Mouse (Mus musculus) Patski (cell line): ENCODE results near the gene Ciz1. TPM values are rescaled to one million over a fixed set of nuclear protein-coding genes. Genes with fewer than 3 reads are reported as not detected.
A peak's percentile ranks its signal among the peaks of the same experiment; 100 is the strongest.

Source experiments
- ATAC-seq: fragments of 100-300 bp; one replicate; pipeline ENCODE4 v1.8.0; 2021
- CTCF ChIA-PET: fragments of 350-600 bp; sonication (Branson Sonifier 250); formaldehyde crosslinking; loops from one replicate; lab custom pipeline; 2022; ENCODE audit warnings: inconsistent platforms; lab: Charles Lee
- POLR2A ChIA-PET: fragments of 350-600 bp; sonication (Branson Sonifier 250); formaldehyde crosslinking; loops from one replicate; lab custom pipeline; 2022; ENCODE audit warnings: antibody characterized with exemption, inconsistent platforms; lab: Charles Lee
- DNase-seq: peaks from one replicate; pipeline ENCODE4 v3.0.0-alpha.2; 2011; ENCODE audit warnings: low read depth, low spot score
- H3K27me3 ChIP-seq: fragments of 371-371 bp; one replicate; pipeline ENCODE4 v1.5.1; 2021
- CTCF ChIP-seq: fragments of 100-300 bp; IDR thresholded peaks from one replicate; pipeline ENCODE4 v1.5.1; 2021
- in situ Hi-C: fragments of 300-500 bp; cut with MboI; formaldehyde crosslinking; loops from 3 replicates; pipeline ENCODE4 v1.11.1; 2018; ENCODE audit warnings: low pct_unique_long_range_greater_than_20kb, mixed read lengths
- polyA plus RNA-seq: library from polyadenylated mRNA; unstranded; gene quantifications from one replicate; pipeline ENCODE4 v1.2.3, GENCODE M21; 2021

The Ciz1 gene
- polyA plus RNA-seq, 1 experiment from 2014 or later = 69.7 TPM

- ChIA-PET CTCF (no interaction called here), POLR2A (no interaction called here)
- in situ Hi-C loops = no loop called here
- no peak for ATAC-seq
- TF ChIP-seq CTCF = no peak
- DNase-seq = no peak
- H3K27me3 ChIP-seq = no peaks in the 10 kb centered on the region
Measured at GRCm38 (mm10) chr2:32347019-32347418, 5.1 kb upstream of the Ciz1 start.

- POLR2A ChIA-PET = no interaction called here
- in situ Hi-C loops = no loop called here
- CTCF ChIA-PET = no interaction called here
- no peak for TF ChIP-seq CTCF
- DNase-seq = no peak
- no peak for ATAC-seq
- no peaks in the 10 kb centered on the region for H3K27me3 ChIP-seq
Measured at GRCm38 (mm10) chr2:32348311-32348710, 3.8 kb upstream of the Ciz1 start.

- in situ Hi-C loops = loop anchor here (5.0 kb wide), 1 partner anchor 37 kb away; no protein-coding TSS in a partner anchor
- ChIA-PET POLR2A (no interaction called here), CTCF (interaction anchor here (2.0 kb wide), 1 partner anchor 42 kb away, joined by 6 read pairs; no protein-coding TSS in a partner anchor)
- H3K27me3 ChIP-seq = no peaks in the 10 kb centered on the region
- no peak for DNase-seq
- TF ChIP-seq CTCF = no peak
- no peak for ATAC-seq
Measured at GRCm38 (mm10) chr2:32349625-32350255, 2.4 kb upstream of the Ciz1 start.

- POLR2A ChIA-PET = no interaction called here
- TF ChIP-seq CTCF = no peak
- CTCF ChIA-PET = interaction anchor here (1.0 to 2.0 kb wide), 3 partner anchors 12 to 43 kb away, joined by 3 to 6 read pairs (median 3); no protein-coding TSS in a partner anchor
- in situ Hi-C loops = loop anchor here (5.0 kb wide), 1 partner anchor 38 kb away; no protein-coding TSS in a partner anchor
- no peak for DNase-seq
- H3K27me3 ChIP-seq = no peaks in the 10 kb centered on the region
- no peak for ATAC-seq
Measured at GRCm38 (mm10) chr2:32350471-32351051, 1.6 kb upstream of the Ciz1 start.

- in situ Hi-C loops = loop anchor here (5.0 kb wide), 1 partner anchor 39 kb away; no protein-coding TSS in a partner anchor
- ChIA-PET CTCF (interaction anchor here (1.1 to 1.6 kb wide), 3 partner anchors 15 to 44 kb away, joined by 3 to 5 read pairs (median 4); no protein-coding TSS in a partner anchor), POLR2A (no interaction called here)
- DNase-seq = no peak
- ATAC-seq = no peak
- TF ChIP-seq CTCF = no peak
- H3K27me3 ChIP-seq = no peaks in the 10 kb centered on the region
Measured at GRCm38 (mm10) chr2:32351471-32351961, 611 bp upstream of the Ciz1 start.

GRCm38 (mm10) chr2:32353007-32353542 is 948 bp downstream of the Ciz1 start, which contains the start of gene Dnm1:
Dnm1 (minus strand) TSS chr2:32353338.
- in situ Hi-C loops = loop anchor here (5.0 kb wide), 1 partner anchor 41 kb away; no protein-coding TSS in a partner anchor
- CTCF ChIA-PET = interaction anchor here (0.9 to 1.6 kb wide), 3 partner anchors 18 to 45 kb away, joined by 4 to 5 read pairs (median 5); no protein-coding TSS in a partner anchor
- peak; percentile 40 for ATAC-seq
- POLR2A ChIA-PET = interaction anchor here (0.7 kb wide), 1 partner anchor 335 kb away, joined by 3 read pairs; no protein-coding TSS in a partner anchor
- no peak for DNase-seq
- no peak for TF ChIP-seq CTCF
- H3K27me3 ChIP-seq = no peaks in the 10 kb centered on the region

- DNase-seq = no peak
- CTCF ChIA-PET = interaction anchor here (0.9 to 1.2 kb wide), 2 partner anchors 19 to 29 kb away, joined by 4 to 5 read pairs; no protein-coding TSS in a partner anchor
- in situ Hi-C loops = loop anchor here (5.0 kb wide), 1 partner anchor 42 kb away; no protein-coding TSS in a partner anchor
- ATAC-seq = no peak
- POLR2A ChIA-PET = no interaction called here
- no peaks in the 10 kb centered on the region for H3K27me3 ChIP-seq
- TF ChIP-seq CTCF = no peak
Measured at GRCm38 (mm10) chr2:32353836-32354235, 1.7 kb downstream of the Ciz1 start.

- no peak for ATAC-seq
- ChIA-PET CTCF (interaction anchor here (1.0 to 1.5 kb wide), 3 partner anchors 19 to 51 kb away, joined by 3 to 4 read pairs (median 3); no protein-coding TSS in a partner anchor), POLR2A (no interaction called here)
- in situ Hi-C loops = loop anchor here (5.0 kb wide), 1 partner anchor 42 kb away; no protein-coding TSS in a partner anchor
- TF ChIP-seq CTCF = no peak
- no peaks in the 10 kb centered on the region for H3K27me3 ChIP-seq
- no peak for DNase-seq
Measured at GRCm38 (mm10) chr2:32354336-32354895, 2.3 kb downstream of the Ciz1 start.

- no peak for ATAC-seq
- in situ Hi-C loops = no loop called here
- DNase-seq = no peak
- H3K27me3 ChIP-seq = no peaks in the 10 kb centered on the region
- ChIA-PET CTCF (interaction anchor here (1.5 to 1.6 kb wide), 3 partner anchors 49 to 96 kb away, joined by 3 to 5 read pairs (median 3); no protein-coding TSS in a partner anchor), POLR2A (no interaction called here)
- TF ChIP-seq CTCF = no peak
Measured at GRCm38 (mm10) chr2:32356216-32356615, 4.1 kb downstream of the Ciz1 start.

- TF ChIP-seq CTCF = no peak
- ChIA-PET CTCF (interaction anchor here (1.5 kb wide), 1 partner anchor 47 kb away, joined by 5 read pairs; no protein-coding TSS in a partner anchor), POLR2A (no interaction called here)
- in situ Hi-C loops = no loop called here
- no peak for DNase-seq
- ATAC-seq = no peak
- H3K27me3 ChIP-seq = no peaks in the 10 kb centered on the region
Measured at GRCm38 (mm10) chr2:32357710-32358109, 5.6 kb downstream of the Ciz1 start.
